Mouse (Mus musculus) intestine, postnatal 0 days (tissue): ENCODE measurements around the gene Sytl2. TPM values are rescaled to one million over a fixed set of nuclear protein-coding genes. Genes with fewer than 3 reads are reported as not detected.

Experiments used
- ATAC-seq: fragments of 200-750 bp; cut with Nextera tagmentation; 2 replicates; pipeline ENCODE4 v1.8.0; 2017; ENCODE audit warnings: mild to moderate bottlenecking, moderate TSS enrichment, moderate library complexity
- H3K27ac ChIP-seq: fragments of 300-500 bp; sonication (generic); 2 replicates; pipeline ENCODE4 v1.5.1; 2014; ENCODE audit warnings: mild to moderate bottlenecking, low read depth, low read length, moderate library complexity
- H3K27me3 ChIP-seq: fragments of 300-500 bp; sonication (generic); replicated peaks from 2 replicates; pipeline ENCODE4 v1.6.1; 2014; ENCODE audit warnings: low read length, mixed read lengths; ENCODE audit not compliant: control insufficient read depth, insufficient read depth
- H3K36me3 ChIP-seq: fragments of 300-500 bp; sonication (generic); 2 replicates; pipeline ENCODE4 v1.6.1; 2014; ENCODE audit warnings: mild to moderate bottlenecking, moderate library complexity; ENCODE audit not compliant: control insufficient read depth, insufficient read depth
- H3K4me1 ChIP-seq: fragments of 300-500 bp; sonication (generic); replicated peaks from 2 replicates; pipeline ENCODE4 v1.6.1; 2014; ENCODE audit warnings: antibody characterized with exemption, low read length, mixed read lengths; ENCODE audit not compliant: control insufficient read depth, insufficient read depth
- H3K4me2 ChIP-seq: fragments of 300-500 bp; sonication (generic); replicated peaks from 2 replicates; pipeline ENCODE4 v1.6.1; 2014; ENCODE audit warnings: low read depth, mild to moderate bottlenecking, moderate library complexity
- H3K4me3 ChIP-seq: fragments of 300-500 bp; sonication (generic); 2 replicates; pipeline ENCODE4 v1.5.1; 2014; ENCODE audit warnings: low read depth, low read length
- H3K9ac ChIP-seq: fragments of 300-500 bp; sonication (generic); 2 replicates; pipeline ENCODE4 v1.6.1; 2014; ENCODE audit warnings: mild to moderate bottlenecking, low read depth, low read length
- H3K9me3 ChIP-seq: fragments of 300-500 bp; sonication (generic); 2 replicates; pipeline ENCODE4 v1.6.1; 2016; ENCODE audit warnings: mixed run types; ENCODE audit not compliant: control insufficient read depth
- CTCF ChIP-seq: sonication (generic); IDR thresholded peaks from 2 replicates; pipeline ENCODE4 v1.5.1; 2016; ENCODE audit warnings: low read depth, mild to moderate bottlenecking, control low read depth, antibody characterized with exemption, moderate library complexity
- WGBS: fragments of 180-500 bp; shearing (Covaris S2); extraction: QIAGEN DNeasy Blood & Tissue Kit; methylation state at CpG from one replicate; pipeline ENCODE4 v1.1.7; 2014; 5-methylcytosine and 5-hydroxymethylcytosine counted together
- polyA plus RNA-seq: library from polyadenylated mRNA; unstranded; fragments of >200 nt; fragmentation: Nextera tagmentation; extraction: Ambion mirVana; gene quantifications from 2 replicates; pipeline ENCODE4 v1.2.1, GENCODE M21; 2015

The Sytl2 gene
- polyA plus RNA-seq, 1 experiment from 2014 or later = 7.0 TPM

GRCm38 (mm10) chr7:90280878-90281277, 21.2 kb upstream of the Sytl2 start:
- no peak overlapping the region for H3K4me2 ChIP-seq
- TF ChIP-seq CTCF = no peak
- no peak overlapping the region for H3K27ac ChIP-seq
- no peak for ATAC-seq
- no peak overlapping the region for H3K9ac ChIP-seq
- H3K4me1 ChIP-seq = no peaks in the 10 kb centered on the region
- H3K36me3 ChIP-seq = no peaks in the 10 kb centered on the region
- H3K27me3 ChIP-seq = no peaks in the 10 kb centered on the region
- no peaks in the 10 kb centered on the region for H3K9me3 ChIP-seq
- no peak overlapping the region for H3K4me3 ChIP-seq
- 59% methylated on average over 8 of the region's 8 CpGs for WGBS

- TF ChIP-seq CTCF = no peak
- H3K4me2 ChIP-seq = no peak overlapping the region
- 65% methylated on average over 11 of the region's 11 CpGs for WGBS
- no peak overlapping the region for H3K27ac ChIP-seq
- no peak overlapping the region for H3K4me3 ChIP-seq
- no peaks in the 10 kb centered on the region for H3K36me3 ChIP-seq
- H3K9me3 ChIP-seq = no peaks in the 10 kb centered on the region
- no peaks in the 10 kb centered on the region for H3K4me1 ChIP-seq
- no peaks in the 10 kb centered on the region for H3K27me3 ChIP-seq
- ATAC-seq = peak; percentile 35; the same call in 1 of the 2 replicates
- H3K9ac ChIP-seq = no peak overlapping the region
Measured at GRCm38 (mm10) chr7:90281759-90282546, 20.1 kb upstream of the Sytl2 start.

GRCm38 (mm10) chr7:90282786-90283185, 19.3 kb upstream of the Sytl2 start:
- Histone ChIP-seq H3K4me2 (no peak overlapping the region), H3K9ac (no peak overlapping the region), H3K4me3 (no peak overlapping the region), H3K27me3 (no peaks in the 10 kb centered on the region), H3K36me3 (no peaks in the 10 kb centered on the region), H3K9me3 (no peaks in the 10 kb centered on the region), H3K4me1 (no peaks in the 10 kb centered on the region), H3K27ac (no peak overlapping the region)
- no peak for TF ChIP-seq CTCF
- ATAC-seq = no peak
- WGBS = 90% methylated on average over 1 of the region's 1 CpGs

GRCm38 (mm10) chr7:90284793-90285192, 17.3 kb upstream of the Sytl2 start:
- no peak for TF ChIP-seq CTCF
- Histone ChIP-seq H3K4me1 (no peaks in the 10 kb centered on the region), H3K27me3 (no peaks in the 10 kb centered on the region), H3K9me3 (no peaks in the 10 kb centered on the region), H3K9ac (0 out of 2 replicates have a peak overlapping the region, but pooled peaks have one; percentile 11), H3K36me3 (no peaks in the 10 kb centered on the region), H3K27ac (no peak overlapping the region), H3K4me2 (peak overlapping the region; percentile 49), H3K4me3 (peak overlapping the region; percentile 7)
- WGBS = 25% methylated on average over 7 of the region's 7 CpGs
- ATAC-seq = peak; percentile 41; the same call in 1 of the 2 replicates

- no peak for ATAC-seq
- Histone ChIP-seq H3K27me3 (no peaks in the 10 kb centered on the region), H3K4me3 (no peak overlapping the region), H3K36me3 (no peaks in the 10 kb centered on the region), H3K9me3 (no peaks in the 10 kb centered on the region), H3K27ac (no peak overlapping the region), H3K4me1 (no peaks in the 10 kb centered on the region), H3K4me2 (no peak overlapping the region), H3K9ac (no peak overlapping the region)
- TF ChIP-seq CTCF = no peak
- 83% methylated on average over 6 of the region's 6 CpGs for WGBS
Measured at GRCm38 (mm10) chr7:90291885-90292284, 10.2 kb upstream of the Sytl2 start.

GRCm38 (mm10) chr7:90302647-90303552, 848 bp downstream of the Sytl2 start:
- 4% methylated on average over 27 of the region's 27 CpGs for WGBS
- Histone ChIP-seq H3K36me3 (no peaks in the 10 kb centered on the region), H3K9me3 (no peaks in the 10 kb centered on the region), H3K4me3 (peak overlapping the region; percentile 57), H3K9ac (peak overlapping the region; percentile 46), H3K4me2 (peak overlapping the region; percentile 90), H3K27ac (no peak overlapping the region; the same call in 1 of the 2 replicates), H3K4me1 (no peaks in the 10 kb centered on the region), H3K27me3 (no peaks in the 10 kb centered on the region)
- no peak for ATAC-seq
- no peak for TF ChIP-seq CTCF
